Mouse (Mus musculus): Measurements from ENCODE around the gene Asb3.

The Asb3 gene

DNA sequence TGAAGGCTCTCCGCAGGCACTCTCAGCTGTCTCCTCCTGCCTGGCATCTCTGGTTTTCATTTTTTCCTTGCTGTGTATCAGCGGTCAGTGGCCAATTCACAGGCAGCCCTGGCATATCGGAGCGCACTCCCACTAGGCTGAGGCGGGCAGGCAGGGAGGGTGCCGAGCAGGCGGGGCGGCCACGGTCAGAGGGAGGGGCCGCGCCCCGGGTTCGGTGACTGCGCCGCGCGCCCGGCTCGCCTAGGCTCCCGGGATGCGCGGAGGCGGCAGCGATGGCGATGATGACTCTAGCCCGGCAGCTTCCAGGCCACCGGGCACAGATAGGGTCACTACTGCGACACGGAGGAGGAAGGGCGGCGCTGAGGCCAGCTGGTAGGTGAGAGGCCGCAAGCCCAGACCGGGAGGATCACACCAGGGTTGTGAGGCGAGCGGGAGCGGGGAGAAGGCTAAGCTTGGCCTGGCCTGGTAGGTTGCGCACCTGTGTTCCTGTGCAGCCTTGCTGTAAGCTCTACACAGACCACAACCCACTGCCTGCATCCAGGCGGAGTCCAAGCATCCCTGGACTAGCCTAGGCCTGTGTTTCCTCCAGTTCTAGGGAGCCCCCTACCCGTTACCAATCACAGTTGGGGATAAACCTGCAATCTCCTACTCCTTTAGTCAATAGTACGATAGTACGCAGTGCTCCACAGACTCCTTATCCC, at the start of gene Asb3, which contains the start of gene Gpr75:
Gene Asb3, plus strand, starts transcription at position 246 of the 701 bp plus-strand sequence.
Gene Gpr75, plus strand, starts transcription at position 188 of the 701 bp plus-strand sequence.
- DNase-seq (ENCODE audit: low read depth in 2 of 2, low spot score in 2 of 2), result no peak

DNA sequence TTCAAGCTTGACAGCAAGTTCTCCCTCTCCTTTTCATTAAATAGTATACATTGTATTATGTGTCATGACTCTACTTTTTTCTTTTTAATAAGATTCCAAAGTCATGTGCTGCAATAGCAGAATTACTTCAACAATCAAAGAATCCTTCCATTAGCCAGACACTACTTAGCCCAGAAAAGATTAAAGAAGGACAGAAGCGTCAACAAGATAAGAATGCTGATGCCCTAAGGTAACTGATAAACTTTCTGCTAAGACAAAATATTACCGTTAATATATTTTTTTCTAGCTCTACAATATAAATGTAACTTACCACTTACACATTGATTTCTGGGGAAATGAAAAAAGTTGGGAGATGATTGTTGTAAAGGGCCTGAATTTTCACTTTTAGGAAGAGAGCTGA, 46.4 kb upstream of the Asb3 start:
- DNase-seq (ENCODE audit: low read depth in 2 of 2, low spot score in 2 of 2), result no peak

DNA sequence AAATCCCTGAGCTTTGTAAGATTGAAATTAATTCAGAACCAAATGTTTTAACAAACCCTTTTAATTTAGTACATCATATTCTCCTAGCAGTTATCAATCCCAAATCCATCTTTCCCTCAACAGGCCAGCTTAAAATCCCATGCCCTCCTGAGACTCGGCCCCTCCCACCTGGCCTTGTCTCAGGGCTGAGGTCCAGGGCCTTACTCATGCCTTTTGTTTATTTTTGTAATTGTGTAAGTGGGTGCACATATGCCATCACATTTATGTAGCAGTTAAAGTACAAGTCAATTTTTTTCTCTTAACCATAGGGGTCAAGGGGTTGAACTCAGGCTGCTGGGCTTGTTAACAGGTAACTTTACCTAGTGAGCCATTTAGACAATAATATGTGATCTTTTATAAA, 40.9 kb upstream of the Asb3 start:
- no peak for DNase-seq (ENCODE audit: low read depth in 2 of 2, low spot score in 2 of 2)

GRCm38 (mm10) chr11:30872425-30872824, 12.8 kb upstream of the Asb3 start:
- DNase-seq (ENCODE audit: low read depth in 2 of 2, low spot score in 2 of 2), result no peak

DNA sequence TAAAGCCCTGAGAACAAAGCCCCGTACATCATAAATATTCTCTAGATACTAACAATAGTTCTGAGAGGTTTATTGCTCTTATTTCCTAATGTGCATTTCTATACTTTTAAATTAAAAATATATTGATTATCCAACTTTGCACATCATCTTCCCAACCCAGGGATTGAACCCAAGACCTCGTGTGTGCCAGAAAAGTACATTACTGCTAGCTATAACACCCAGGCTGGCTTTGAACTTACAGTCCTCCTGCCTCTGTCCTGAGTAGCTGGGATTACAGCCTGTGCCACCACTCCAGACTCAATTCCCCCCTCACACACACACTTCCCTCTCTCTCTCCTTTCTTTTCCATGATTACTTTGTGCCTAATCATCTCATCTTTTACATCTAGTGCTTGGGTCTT, 2.9 kb downstream of the Asb3 start:
- DNase-seq (ENCODE audit: low read depth in 2 of 2, low spot score in 2 of 2), result no peak

DNA sequence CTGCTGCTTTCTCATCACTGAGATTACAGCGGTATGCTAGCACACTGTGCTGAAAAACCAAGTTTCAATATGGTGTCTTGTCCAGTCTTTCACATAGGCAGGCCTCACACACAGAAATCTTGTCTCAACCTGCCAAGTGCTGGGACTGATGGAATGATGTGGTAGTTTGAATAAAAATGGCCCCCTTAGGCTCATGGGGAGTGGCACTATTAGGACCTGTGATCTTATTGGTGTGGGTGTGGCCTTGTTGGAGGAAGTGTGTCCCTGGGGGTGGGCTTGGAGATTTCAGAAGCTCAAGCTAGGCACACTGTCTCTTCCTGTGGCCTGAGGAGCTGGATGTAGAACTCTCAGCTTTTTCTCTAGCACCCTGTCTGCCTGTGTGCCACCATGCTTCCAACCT, 11.0 kb downstream of the Asb3 start:
- no peak for DNase-seq (ENCODE audit: low read depth in 2 of 2, low spot score in 2 of 2)

- no peak for DNase-seq (ENCODE audit: low read depth in 2 of 2, low spot score in 2 of 2)
These were observed 14.1 kb downstream of the Asb3 start for GRCm38 (mm10) chr11:30899312-30899711.

DNA sequence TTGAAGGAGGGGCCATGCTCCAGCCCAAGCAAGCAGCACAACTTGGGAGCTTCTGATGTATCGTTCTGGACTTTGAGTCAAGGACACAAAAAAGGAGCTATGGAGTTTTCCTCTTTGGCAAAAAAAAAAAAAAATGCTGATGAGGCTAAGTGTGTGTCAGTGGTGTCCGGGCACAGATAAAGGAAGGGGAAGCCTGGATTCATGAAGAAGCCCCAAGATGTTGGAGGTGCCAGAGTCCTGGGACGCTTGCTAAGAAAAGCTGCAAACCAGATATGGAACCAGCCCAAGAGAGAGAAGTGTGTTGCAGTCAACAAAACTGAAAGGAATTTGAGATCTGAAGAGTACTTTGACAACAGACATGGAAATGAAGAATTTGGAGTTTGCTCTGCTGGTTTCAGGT, 27.1 kb downstream of the Asb3 start:
- DNase-seq (ENCODE audit: low read depth in 2 of 2, low spot score in 2 of 2), result no peak

GRCm38 (mm10) chr11:30920641-30921040, 35.4 kb downstream of the Asb3 start:
- DNase-seq (ENCODE audit: low read depth in 2 of 2, low spot score in 2 of 2), result no peak

- DNase-seq (ENCODE audit: low read depth in 2 of 2, low spot score in 2 of 2), result no peak
These were observed 38.1 kb downstream of the Asb3 start for GRCm38 (mm10) chr11:30923283-30923682.

GRCm38 (mm10) chr11:30928079-30928478, 42.9 kb downstream of the Asb3 start:
- no peak for DNase-seq (ENCODE audit: low read depth in 2 of 2, low spot score in 2 of 2)

DNA sequence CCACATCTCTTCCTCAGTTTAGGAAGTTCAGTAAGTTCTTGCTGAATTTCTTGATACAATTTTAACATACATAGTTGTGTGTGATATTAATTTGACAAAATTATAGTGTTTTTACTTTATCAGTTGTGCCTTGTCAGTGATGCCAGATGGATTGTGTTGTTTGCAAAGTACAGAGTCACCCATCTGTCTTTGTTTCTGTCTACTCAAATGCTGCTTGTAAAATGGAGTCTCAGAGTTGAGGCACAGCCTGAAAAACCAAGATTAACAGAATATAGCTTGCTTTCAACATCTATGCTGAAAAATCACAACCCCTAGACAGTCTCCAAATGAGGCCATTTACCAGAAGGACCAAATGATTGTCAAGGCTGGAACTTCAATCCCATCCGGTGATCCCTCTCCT, 43.3 kb downstream of the Asb3 start:
- no peak for DNase-seq (ENCODE audit: low read depth in 2 of 2, low spot score in 2 of 2)

- no peak for DNase-seq (ENCODE audit: low read depth in 2 of 2, low spot score in 2 of 2)
These were observed 58.3 kb downstream of the Asb3 start for GRCm38 (mm10) chr11:30943522-30943921.

DNA sequence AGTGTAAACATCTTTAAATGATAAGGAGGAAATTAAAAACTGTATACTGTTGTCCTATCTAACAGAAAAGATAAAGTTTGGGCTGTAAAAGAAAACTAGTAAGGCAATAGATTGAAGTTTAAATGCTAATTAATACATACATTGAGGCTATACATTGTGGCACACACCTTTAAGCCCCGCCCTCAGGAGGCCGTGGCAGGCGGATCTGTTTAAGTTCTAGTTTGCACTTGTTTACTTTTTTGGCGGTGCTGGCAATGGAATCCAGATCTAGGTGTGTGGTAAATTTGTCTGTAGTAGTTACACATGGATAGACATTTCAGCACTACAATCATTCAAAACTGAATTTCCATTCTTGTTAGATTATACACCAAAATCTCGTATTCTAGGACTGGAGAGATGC, 67.6 kb downstream of the Asb3 start:
- DNase-seq (ENCODE audit: low read depth in 2 of 2, low spot score in 2 of 2), result no peak

DNA sequence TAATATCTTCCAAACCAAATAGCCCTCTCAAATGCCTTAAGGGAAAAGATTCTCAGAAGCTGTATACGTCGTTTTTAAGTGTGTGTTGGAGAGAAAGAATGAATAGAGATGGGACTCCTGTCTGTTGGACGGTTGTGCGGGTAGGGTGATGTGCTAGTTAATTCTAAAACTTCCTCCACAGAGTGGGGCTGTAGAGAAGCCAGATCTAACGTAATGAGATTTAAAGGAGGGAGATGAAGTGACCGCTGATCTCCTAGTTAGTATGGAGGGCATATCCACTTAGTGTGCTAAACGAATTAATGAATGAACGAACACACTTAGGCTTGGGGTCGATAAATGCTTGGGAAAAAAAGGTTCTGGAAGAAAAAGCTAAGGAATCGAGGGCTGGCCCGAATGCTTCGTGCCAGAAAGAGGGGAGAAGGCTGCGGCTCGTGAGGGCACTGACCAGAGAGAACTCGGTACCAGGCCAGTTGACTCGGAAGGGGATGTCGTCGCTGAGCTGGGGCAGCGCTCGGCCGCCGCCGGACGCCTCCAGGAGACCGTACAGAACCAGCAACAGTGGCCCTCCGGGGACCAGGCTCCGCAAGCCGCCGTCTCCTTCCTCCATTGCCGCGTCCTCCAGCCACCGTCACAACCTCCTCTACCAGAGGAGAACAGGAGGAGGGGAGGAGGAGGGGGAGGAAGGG, 68.4 kb downstream of the Asb3 start:
- DNase-seq (ENCODE audit: low read depth in 2 of 2, low spot score in 2 of 2), result peak; percentile 9 to 11

DNA sequence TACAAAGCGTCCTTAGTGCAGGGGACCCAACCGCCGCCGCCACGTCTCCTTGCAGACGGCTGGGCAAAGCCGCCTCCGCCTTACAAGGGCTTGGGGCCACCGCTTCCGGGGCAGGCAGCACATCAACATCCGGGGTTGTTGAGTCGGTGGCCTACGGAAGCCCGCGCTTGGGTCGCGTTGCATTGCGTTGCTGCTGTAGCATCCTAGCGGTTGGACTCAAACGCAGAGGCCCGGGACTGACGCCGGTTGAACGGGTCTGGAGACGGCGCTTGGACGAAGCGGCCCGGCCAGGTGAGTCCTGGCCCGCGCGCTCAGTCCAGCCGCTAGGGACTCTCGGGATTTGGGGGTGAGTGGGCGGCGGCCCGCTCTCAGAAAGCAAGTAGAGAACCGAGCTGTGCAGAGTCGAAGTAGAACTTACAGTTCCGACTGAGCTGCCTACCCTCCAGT, 69.1 kb downstream of the Asb3 start, which contains the start of gene Erlec1:
Gene Erlec1, minus strand, starts transcription at position 57 of the 447 bp plus-strand sequence.
- peak; percentile 80 to 81 for DNase-seq (ENCODE audit: low read depth in 2 of 2, low spot score in 2 of 2)

DNA sequence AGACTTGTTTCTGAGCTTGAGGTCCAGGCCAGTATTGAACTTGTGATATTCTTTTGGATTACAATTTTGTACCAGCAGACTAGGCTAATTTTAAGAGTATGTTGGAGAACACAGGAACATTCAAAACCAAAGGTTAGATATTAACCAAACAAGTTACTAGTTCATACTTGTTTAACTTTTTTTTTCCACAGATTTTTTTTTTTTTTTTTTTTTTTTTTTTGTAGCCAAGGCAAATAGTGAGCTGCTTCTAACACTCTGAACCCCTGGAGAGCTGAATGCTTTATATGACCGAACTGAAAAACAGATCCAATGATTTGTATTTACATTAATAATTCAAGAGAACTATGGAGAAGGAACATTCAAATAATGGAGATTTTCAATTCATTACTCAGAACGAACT, 100.0 kb downstream of the Asb3 start:
- no peak for DNase-seq (ENCODE audit: low read depth in 2 of 2, low spot score in 2 of 2)

DNA sequence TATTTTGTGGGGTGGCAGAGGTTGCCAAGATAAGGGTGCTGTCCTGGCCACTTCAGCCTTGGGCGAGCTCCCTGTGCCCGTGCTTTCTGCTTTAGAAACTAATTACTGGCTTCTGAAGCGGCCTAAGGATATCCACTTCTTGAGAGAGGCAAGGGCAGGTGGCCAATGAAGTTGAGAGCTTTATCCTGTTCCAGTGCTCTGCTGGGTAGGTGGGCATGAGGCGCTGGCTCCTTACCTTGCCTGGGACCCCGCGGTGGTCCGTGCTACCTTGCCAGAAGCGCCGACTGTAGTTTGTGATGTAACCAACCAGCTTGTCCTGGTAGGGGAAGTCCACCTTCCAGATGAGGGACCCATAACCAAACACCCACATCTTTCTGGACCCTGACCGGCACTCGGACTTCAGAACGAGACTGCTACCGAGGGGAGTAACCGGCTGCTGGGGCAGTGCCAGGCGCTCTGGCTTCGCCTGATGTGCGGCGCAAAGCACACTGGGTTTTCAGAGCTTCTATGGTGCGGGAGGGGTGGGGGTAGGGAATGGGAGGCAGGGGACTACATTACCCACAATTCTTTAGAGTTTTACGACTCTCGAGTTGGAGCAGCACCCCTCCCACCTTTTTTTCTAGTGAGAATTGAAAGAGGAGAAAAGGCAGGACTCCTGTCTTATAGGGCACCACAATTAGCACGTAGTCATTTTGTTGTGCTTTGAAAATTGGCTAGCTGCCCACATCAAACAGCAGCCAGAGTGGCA, 100.8 kb downstream of the Asb3 start, which contains the start of gene Chac2:
Gene Chac2, minus strand, starts transcription at position 474 of the 748 bp plus-strand sequence.
- DNase-seq (ENCODE audit: low read depth in 2 of 2, low spot score in 2 of 2), result peak; percentile 59 to 65

DNA sequence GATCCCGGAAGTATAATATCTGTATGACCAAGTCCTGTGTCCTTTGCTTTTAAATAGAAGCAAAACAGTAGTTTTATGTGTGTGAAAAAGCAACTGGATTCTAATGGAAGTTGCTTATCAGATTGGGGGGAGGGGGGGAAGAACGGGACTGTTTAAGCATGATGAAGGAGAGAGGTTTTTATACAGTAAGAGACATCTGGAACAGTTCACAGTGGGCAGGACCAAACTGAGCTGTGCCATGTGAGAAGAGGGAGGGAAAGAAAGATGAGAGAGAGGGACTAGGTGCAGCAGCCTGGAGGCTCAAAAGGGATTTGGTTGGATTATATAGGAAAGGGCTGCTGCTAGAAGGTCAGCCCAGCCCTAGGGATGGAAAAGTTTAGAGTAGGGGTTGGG, 101.4 kb downstream of the Asb3 start:
- no peak for DNase-seq (ENCODE audit: low read depth in 2 of 2, low spot score in 2 of 2)

DNA sequence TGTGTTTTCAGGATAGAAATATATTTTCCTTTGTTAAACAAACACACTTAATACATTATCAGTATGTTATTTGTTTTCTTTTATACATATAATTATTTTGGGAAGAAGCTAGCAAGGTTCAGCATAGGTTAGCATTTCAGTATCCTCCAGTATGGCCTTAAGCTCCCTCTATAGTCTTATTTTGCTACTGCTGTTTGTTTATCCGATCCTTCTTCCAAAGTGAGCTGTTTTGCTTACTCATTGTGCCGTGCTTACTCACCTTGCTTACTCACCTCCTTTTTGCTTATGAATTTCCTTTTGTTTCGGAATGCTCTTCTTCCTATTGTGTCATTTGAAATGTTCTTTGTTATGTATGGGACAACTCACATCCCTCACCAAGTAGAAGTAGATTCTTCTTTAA, 111.5 kb downstream of the Asb3 start:
- DNase-seq (ENCODE audit: low read depth in 2 of 2, low spot score in 2 of 2), result no peak

- DNase-seq (ENCODE audit: low read depth in 2 of 2, low spot score in 2 of 2), result no peak
These were observed 113.0 kb downstream of the Asb3 start for GRCm38 (mm10) chr11:30998199-30998598.

DNA sequence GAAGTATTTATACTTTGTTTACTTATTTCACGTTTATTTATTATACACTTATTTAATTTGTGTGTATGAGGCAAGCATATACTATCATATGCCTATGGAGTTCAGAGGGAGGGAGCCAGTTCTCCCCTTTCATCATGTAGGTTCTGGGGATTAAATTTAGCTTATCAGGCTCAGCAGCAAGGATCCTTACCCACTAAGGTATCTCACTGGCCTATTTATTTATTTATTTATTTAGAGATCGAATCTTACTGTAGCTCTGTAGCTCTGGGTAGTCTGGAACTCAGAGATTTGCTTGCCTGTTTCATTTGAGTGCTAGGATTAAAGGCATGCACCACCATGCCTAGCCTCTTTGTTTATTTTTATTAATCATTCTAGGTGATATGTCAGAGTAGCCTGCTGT, 113.5 kb downstream of the Asb3 start:
- no peak for DNase-seq (ENCODE audit: low read depth in 2 of 2, low spot score in 2 of 2)

Data from CD8-positive naive resting alpha-beta T cell, adult 2 months (primary cell).